Mouse (Mus musculus) neural tube, embryonic 10.5 days (tissue): Measurements from ENCODE around the gene Gm8165.
"Not testable (repeated sequence)": the region's sequence is repeated elsewhere in the genome, so short reads cannot be mapped to it uniquely, and the experiment has no call there.

Experiments used
- DNase-seq: peaks from one replicate; pipeline ENCODE4 v3.0.0-alpha.2; 2017; ENCODE audit warnings: low spot score; ENCODE audit errors: extremely low spot score

The Gm8165 gene

GRCm38 (mm10) chr14:43677099-43677498, at the start of gene Gm8165:
TSS of gene Gm8165 (minus strand) at chr14:43677199.
- not testable (repeated sequence) for DNase-seq

- not testable (repeated sequence) for DNase-seq
Observed at GRCm38 (mm10) chr14:43697621-43698020, 20.6 kb upstream of the Gm8165 start, which contains the start of gene Gm7324. TSS of gene Gm7324 (plus strand) at chr14:43697828.
